Mouse (Mus musculus) right cerebral cortex, postnatal 14 days (tissue): ENCODE measurements around the gene 2410004B18Rik.

ENCODE experiments used
- DNase-seq: peaks from one replicate; pipeline ENCODE4 v3.0.0; 2022

The 2410004B18Rik gene

GRCm38 (mm10) chr3:145929525-145930400 is 8.1 kb upstream of the 2410004B18Rik start:
- no peak for DNase-seq

DNA sequence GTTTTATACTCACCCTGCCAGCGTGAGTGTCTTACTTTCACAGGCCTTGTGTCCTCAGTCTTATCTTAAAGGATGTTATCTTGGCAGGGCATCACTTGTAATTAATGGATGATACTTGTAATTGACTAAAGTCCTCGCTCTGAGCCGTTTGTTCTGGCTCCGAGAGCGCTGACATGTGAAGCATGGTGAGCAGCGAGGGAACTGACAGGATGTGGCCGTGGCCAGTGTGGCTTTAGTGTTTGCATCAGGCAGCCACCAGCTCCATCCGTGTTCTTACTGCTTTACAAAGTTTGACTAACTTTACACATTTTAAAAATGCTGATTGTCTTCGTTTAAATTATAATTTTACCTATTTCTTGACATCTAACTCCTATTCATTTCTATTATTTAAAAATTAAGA is 4.0 kb upstream of the 2410004B18Rik start:
- DNase-seq = no peak

GRCm38 (mm10) chr3:145938405-145939349 is 863 bp downstream of the 2410004B18Rik start:
- peak; percentile 19 for DNase-seq

DNA sequence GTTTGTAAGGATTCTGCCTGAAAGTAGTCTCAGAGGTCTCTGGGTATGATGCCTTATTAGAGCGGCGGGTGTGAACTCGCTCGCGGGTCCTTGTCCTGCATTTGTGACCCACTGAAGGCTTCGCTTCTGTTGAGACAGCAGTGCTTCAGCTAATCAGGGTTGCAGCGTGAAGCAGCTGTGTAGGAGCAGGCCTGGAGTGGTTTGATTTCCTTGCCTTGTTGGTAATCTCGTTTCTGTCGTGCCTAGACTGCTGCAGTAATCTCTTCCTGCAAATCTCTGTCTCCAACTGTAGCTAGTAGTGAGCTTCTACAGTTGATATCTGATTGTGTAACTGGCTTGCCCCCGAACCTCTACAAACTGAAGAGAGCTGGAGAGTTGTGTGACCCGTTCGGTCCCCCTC is 1.6 kb downstream of the 2410004B18Rik start:
- no peak for DNase-seq

DNA sequence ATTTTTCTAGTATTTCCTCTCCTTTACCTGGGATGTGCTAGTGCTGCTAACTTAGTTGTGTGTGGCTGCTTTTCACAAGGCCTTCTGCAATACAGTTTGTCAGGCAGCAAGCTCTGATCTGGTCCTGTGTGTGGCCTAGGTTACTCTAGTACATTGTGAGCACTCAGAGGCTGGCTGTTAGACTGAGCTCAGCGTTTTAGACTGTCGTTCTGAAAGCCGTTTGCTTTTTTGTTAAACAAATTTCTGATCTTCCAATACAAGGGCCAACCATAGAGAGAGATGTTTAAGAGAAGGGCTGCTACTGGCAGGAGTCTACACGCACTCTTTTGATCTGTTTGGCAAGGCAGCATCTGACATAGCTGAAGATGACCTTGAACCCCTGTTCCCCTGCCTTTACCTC is 2.2 kb downstream of the 2410004B18Rik start:
- DNase-seq = no peak

DNA sequence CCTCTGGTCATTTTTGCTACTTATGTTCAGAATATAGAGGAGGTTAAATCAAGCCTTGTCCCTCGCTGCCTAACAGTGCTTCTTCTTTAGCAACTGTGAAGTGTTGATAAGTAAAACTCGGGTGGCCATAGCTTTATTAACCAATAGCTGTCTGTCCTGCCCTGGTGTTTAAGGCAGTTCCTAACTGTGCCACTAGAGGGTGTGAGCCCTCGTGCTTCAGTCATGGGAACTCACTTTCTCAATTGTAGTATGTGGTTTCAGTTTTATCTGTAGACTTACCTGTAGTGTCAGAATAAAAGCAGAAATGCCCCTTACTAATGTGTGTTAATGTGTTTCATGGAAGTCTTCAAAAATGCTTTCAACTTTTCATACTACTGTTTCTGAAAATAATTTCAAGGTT is 4.2 kb downstream of the 2410004B18Rik start:
- DNase-seq = peak; percentile 53

DNA sequence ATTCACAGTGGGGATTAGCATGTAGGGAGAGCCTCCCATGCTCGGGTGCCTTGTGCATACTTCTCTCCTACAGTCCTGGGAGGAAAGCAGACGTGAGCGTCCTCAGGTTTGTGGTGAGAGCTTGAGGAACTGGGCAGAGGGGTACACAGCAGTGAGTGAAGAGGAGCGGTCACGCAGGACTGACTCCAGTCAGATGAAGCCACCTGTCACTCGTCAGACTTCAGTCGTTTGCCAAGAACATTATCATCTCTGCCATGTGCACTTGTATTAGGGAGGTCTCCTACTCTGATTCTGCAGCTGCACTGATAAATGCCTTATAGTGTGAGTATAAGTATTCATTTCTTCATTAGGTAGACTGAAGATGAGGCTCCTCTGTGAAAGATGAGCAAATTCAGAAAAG is 6.5 kb downstream of the 2410004B18Rik start:
- DNase-seq = no peak

DNA sequence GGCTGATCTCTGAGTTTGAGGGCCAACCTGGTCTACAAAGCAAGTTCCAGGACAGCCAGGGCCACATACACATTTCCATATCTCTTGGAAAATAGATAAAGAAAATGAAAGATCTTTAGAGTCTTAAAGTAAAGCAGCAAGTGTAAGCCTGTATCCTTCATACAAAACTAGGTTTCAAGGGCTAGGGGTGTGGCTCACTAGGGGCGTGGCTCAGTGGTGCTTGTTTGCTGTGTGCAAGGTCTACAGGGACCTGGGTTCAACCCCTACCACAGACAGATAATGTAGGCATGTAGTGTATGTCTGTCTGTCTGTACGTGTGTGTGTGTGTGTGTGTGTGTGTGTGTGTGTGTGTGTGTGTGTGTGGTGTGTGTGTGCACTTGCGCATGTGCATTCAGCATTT is 8.1 kb downstream of the 2410004B18Rik start:
- DNase-seq = no peak

- no peak for DNase-seq
Measured at GRCm38 (mm10) chr3:145946654-145947053, 8.8 kb downstream of the 2410004B18Rik start.

- DNase-seq = no peak
Measured at GRCm38 (mm10) chr3:145947539-145948204, 9.9 kb downstream of the 2410004B18Rik start.

- peak; percentile 43 for DNase-seq
Measured at GRCm38 (mm10) chr3:145950034-145950814, 12.4 kb downstream of the 2410004B18Rik start.

DNA sequence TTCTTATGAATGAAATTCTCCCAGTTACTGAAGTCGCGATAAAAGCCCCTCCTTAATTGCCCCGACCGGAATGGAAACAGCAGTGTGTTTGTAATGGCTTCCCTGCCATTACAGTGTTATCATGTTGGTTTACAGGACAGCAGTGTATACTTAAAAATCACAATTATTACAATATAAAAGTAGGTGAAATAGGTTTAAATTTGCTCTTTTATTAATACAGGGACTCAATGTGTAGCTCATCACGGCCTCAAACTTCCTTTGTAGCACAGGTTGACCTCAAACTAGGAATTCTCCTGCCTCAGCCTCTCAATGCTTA is 13.0 kb downstream of the 2410004B18Rik start:
- DNase-seq = no peak

DNA sequence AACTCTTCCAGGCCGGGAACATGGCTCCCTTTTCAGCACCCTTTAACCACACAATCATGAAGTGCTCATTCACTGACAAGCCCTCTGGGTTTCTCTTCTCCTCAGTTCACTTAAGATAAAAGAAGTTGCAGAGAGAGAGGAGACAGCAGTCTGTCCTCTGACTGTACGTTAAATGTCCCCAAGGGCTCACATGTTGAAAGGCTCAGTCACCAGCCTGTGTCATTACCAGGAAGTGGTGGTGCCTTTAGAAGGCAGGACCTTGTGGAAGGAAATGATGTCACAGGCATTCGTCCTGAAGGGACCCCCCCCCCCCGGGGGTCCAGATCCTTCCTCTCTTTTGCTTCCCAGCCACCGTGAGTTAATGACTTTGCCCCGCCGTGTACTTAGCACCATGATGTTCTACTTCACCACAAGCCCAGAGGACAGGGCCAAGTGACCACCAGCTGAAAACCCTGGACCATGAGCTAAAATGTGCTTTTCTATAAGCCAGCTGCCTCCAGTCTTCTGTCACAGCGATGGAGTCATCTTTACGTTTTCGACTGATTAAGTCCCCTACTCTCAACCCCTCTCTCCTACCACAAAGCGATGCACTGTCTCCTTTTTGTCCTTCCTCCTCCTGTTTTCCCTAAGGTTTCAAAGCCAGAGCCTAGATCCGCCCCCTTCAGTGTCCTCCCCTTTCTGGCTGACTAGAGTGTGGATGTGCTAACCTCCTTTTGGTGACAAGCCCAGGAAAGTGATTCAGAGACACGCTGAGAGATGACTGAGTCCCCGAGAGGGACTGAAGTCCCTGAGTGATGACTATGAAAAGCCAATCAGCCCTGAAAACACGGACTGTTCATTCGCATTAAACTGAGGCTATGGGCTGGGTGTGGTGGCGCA is 13.7 kb downstream of the 2410004B18Rik start:
- no peak for DNase-seq

- DNase-seq = no peak
Measured at GRCm38 (mm10) chr3:145952945-145953344, 15.1 kb downstream of the 2410004B18Rik start.

DNA sequence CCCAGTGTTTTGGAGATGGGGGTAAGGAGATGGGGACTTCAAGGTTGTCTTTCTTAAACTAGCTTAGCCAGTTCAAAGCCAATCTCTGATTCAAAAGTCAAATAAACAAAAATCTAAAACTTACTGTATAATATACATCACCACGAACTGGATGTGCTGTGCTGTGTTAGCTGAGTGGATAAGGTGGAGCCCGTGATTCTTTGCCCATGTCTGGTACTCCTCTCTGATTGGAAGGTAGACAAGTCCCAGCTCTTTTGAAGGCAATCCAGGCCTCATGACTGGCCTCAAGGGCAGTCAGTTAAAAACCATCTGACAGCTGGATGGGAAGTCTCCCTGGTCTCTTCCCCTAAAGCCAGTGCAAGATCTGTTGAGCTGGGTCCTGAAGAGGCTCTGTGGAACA is 15.6 kb downstream of the 2410004B18Rik start:
- DNase-seq = no peak

DNA sequence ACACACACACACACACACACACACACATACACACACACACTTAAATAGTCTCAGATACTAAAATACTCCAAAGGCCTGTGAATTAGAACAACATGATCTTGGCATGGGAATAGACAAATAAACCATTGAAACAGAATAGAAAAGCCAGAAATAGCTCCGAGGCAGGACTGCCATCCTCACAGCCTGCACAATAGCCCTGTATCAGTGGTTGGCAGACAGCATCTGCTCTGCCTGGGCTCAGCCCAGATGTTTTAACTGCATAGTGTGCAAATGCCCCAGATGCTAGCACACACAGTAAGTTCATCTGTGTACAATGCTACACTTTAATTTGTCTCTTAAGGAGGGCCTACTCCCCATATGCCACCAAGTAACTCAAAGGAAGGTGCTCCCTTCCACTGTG is 22.0 kb downstream of the 2410004B18Rik start:
- no peak for DNase-seq

DNA sequence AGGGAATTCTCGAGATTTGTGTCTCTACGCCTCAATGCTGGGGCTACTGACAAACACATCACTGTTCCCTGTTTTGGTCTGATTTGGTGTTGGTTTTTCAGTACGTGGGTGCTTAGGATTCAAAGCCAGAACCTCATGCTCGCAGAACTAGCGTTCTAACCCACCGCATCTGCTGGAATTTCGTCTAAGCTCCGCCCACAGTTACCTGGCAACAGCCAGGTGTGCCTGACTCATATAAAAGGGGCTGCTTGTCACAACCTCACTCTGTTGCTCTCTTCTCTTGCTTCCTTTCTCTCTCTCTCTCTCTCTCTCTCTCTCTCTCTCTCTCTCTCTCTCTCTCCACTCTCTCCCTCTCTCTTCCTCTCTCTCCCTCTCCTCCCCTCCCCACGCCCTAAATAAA is 24.6 kb downstream of the 2410004B18Rik start:
- DNase-seq = no peak

GRCm38 (mm10) chr3:145963101-145964017 is 25.5 kb downstream of the 2410004B18Rik start:
- no peak for DNase-seq

DNA sequence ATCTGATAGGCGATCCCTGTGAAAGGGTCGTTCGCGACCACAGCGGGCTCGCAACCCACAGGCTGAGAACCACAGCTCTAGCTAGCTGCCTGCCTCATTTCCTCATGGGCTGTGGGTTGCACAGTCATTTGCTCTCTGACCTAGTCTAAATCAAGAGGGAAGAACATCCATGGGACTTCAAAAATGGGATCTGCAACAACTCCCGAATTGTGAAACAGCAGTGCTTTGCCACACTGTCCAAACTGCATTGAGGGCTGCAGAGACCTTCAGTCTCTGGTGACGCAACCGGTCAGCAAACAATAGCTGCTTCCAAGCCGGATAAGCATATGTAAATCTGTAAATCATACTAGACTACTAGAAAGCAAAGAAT is 26.2 kb downstream of the 2410004B18Rik start:
- DNase-seq = no peak

GRCm38 (mm10) chr3:145964473-145964872 is 26.7 kb downstream of the 2410004B18Rik start:
- no peak for DNase-seq
